Comparison of ENCODE assay signal across 8 mouse cellular contexts in genomic region chr13:42301161-42301721, GRCm38 (mm10). TPM values are rescaled to one million over a fixed set of nuclear protein-coding genes. Genes with fewer than 3 reads are reported as not detected.
DNase-seq lines count a peak whose midpoint lies in the region; ATAC-seq and TF ChIP-seq lines count a peak whose summit lies in the region.

Gene Edn1 (plus strand): TSS chr13:42301476.

- peak; percentile 47 for DNase-seq in urinary bladder, postnatal 14 days (ENCODE audit: low spot score)
- no peak for DNase-seq in urinary bladder, postnatal 4 days (ENCODE audit: low spot score in 2 of 2)
- peak; percentile 77 for DNase-seq in intestine, embryonic 14.5 days (ENCODE audit: low spot score)
- DNase-seq in liver, embryonic 11.5 days (ENCODE audit: low spot score), result peak; percentile 59

- WGBS in intestine, embryonic 14.5 days, result under 1% methylated on average over 26 of the region's 26 CpGs
- under 1% methylated on average over 26 of the region's 26 CpGs for WGBS in liver, embryonic 11.5 days
- WGBS in midbrain, embryonic 16.5 days, result under 1% methylated on average over 26 of the region's 26 CpGs

- no peak within 1 kb of the TSS for H3K27ac ChIP-seq in cortical plate, adult 2 months (ENCODE audit: insufficient read depth, low read length)
- no peak within 1 kb of the TSS for H3K27ac ChIP-seq in intestine, embryonic 14.5 days (ENCODE audit: low read depth)
- no peak within 1 kb of the TSS for H3K27ac ChIP-seq in liver, embryonic 11.5 days (ENCODE audit: low read depth, low read length)
- no peak within 1 kb of the TSS for H3K27ac ChIP-seq in midbrain, embryonic 16.5 days (ENCODE audit: low read length)
- no peak within 1 kb of the TSS for H3K27ac ChIP-seq in testis, adult 2 months (ENCODE audit: control insufficient read depth, insufficient read depth, low read depth, low read length)

- H3K9me3 ChIP-seq in intestine, embryonic 14.5 days (ENCODE audit: control insufficient read depth, low read length), result no peaks in the 10 kb centered on the region
- H3K9me3 ChIP-seq in liver, embryonic 11.5 days (ENCODE audit: control insufficient read depth, low read length), result no peaks in the 10 kb centered on the region
- H3K9me3 ChIP-seq in midbrain, embryonic 16.5 days (replicated peaks; ENCODE audit: control insufficient read depth, low read length, poor library complexity, severe bottlenecking), result no peaks in the 10 kb centered on the region

- peaks cover 10% of the 10 kb centered on the region for H3K27me3 ChIP-seq in intestine, embryonic 14.5 days (replicated peaks; ENCODE audit: control insufficient read depth, insufficient read depth, low read length)
- H3K27me3 ChIP-seq in liver, embryonic 11.5 days (replicated peaks; ENCODE audit: control insufficient read depth, insufficient read depth, low read length), result peaks cover 41% of the 10 kb centered on the region
- H3K27me3 ChIP-seq in midbrain, embryonic 16.5 days (ENCODE audit: control insufficient read depth, insufficient read depth, low read depth, low read length), result peaks cover 7% of the 10 kb centered on the region; the same call in 1 of the 2 replicates
- H3K27me3 ChIP-seq in testis, adult 2 months (ENCODE audit: control insufficient read depth, insufficient read depth, low read length), result no peaks in the 10 kb centered on the region; the same call in 1 of the 2 replicates

- H3K36me3 ChIP-seq in intestine, embryonic 14.5 days (ENCODE audit: control insufficient read depth, insufficient read depth, low read length), result no peaks in the 10 kb centered on the region
- H3K36me3 ChIP-seq in liver, embryonic 11.5 days (ENCODE audit: control insufficient read depth, insufficient read depth, low read length), result no peaks in the 10 kb centered on the region
- H3K36me3 ChIP-seq in midbrain, embryonic 16.5 days (ENCODE audit: control insufficient read depth, insufficient read depth, low read length), result no peaks in the 10 kb centered on the region
- no peaks in the 10 kb centered on the region for H3K36me3 ChIP-seq in testis, adult 2 months (ENCODE audit: control insufficient read depth, insufficient read depth, low read length)

- TF ChIP-seq POLR2A in cortical plate, adult 2 months (IDR thresholded peaks at IDR 0.05; ENCODE audit: extremely low read depth, insufficient read depth, low read length), result no peak
- 0 out of 2 replicates have a peak, but pooled peaks have one; percentile 10 for TF ChIP-seq POLR2A in testis, adult 2 months (IDR thresholded peaks at IDR 0.05; ENCODE audit: control insufficient read depth, low read depth, low read length)

- peak within 1 kb of the TSS; percentile 23; the same call in 1 of the 2 replicates for H3K9ac ChIP-seq in intestine, embryonic 14.5 days (ENCODE audit: low read length)
- H3K9ac ChIP-seq in liver, embryonic 11.5 days (ENCODE audit: low read depth, low read length), result no peak within 1 kb of the TSS
- H3K9ac ChIP-seq in midbrain, embryonic 16.5 days (ENCODE audit: low read depth, low read length), result peak within 1 kb of the TSS; percentile 51; the same call in 1 of the 2 replicates

- no peaks in the 10 kb centered on the region for H3K4me1 ChIP-seq in cortical plate, adult 2 months (ENCODE audit: control insufficient read depth, insufficient read depth, low read length)
- peaks cover 5% of the 10 kb centered on the region; the same call in 1 of the 2 replicates for H3K4me1 ChIP-seq in intestine, embryonic 14.5 days (replicated peaks; ENCODE audit: control insufficient read depth, insufficient read depth, low read length)
- no peaks in the 10 kb centered on the region for H3K4me1 ChIP-seq in liver, embryonic 11.5 days (replicated peaks; ENCODE audit: control insufficient read depth, insufficient read depth, low read length)
- peaks cover 15% of the 10 kb centered on the region for H3K4me1 ChIP-seq in midbrain, embryonic 16.5 days (ENCODE audit: control insufficient read depth, insufficient read depth, low read length)
- H3K4me1 ChIP-seq in testis, adult 2 months (ENCODE audit: control insufficient read depth, insufficient read depth, low read length), result no peaks in the 10 kb centered on the region; the same call in 1 of the 2 replicates

- no peak for TF ChIP-seq CTCF in cortical plate, adult 2 months (IDR thresholded peaks at IDR 0.05; ENCODE audit: extremely low read depth, insufficient read depth, low read length)
- TF ChIP-seq CTCF in testis, adult 2 months (IDR thresholded peaks at IDR 0.05; ENCODE audit: control insufficient read depth, insufficient read depth, insufficient replicate concordance, low read depth, low read length), result no peak

- H3K4me3 ChIP-seq in cortical plate, adult 2 months (ENCODE audit: insufficient read depth, low read length), result peak within 1 kb of the TSS; percentile 43
- H3K4me3 ChIP-seq in intestine, embryonic 14.5 days (ENCODE audit: low read depth, low read length), result peak within 1 kb of the TSS; percentile 41
- H3K4me3 ChIP-seq in liver, embryonic 11.5 days (ENCODE audit: low read depth, low read length), result peak within 1 kb of the TSS; percentile 21
- peak within 1 kb of the TSS; percentile 43 for H3K4me3 ChIP-seq in midbrain, embryonic 16.5 days (ENCODE audit: low read depth, low read length)
- peak within 1 kb of the TSS; percentile 1 for H3K4me3 ChIP-seq in testis, adult 2 months (ENCODE audit: control insufficient read depth, low read depth, low read length)

- peak; percentile 89 for ATAC-seq in granulocyte monocyte progenitor cell, adult 5-6 weeks (replicated peaks; ENCODE audit: poor library complexity, severe bottlenecking)
- ATAC-seq in intestine, embryonic 14.5 days (replicated peaks; ENCODE audit: low FRiP score, low TSS enrichment, low read depth), result peak; percentile 70
- ATAC-seq in liver, embryonic 11.5 days (replicated peaks; ENCODE audit: low FRiP score), result peak; percentile 80
- ATAC-seq in midbrain, embryonic 16.5 days, result peak; percentile 62

- peak within 1 kb of the TSS; percentile 77 for H3K4me2 ChIP-seq in intestine, embryonic 14.5 days (ENCODE audit: low read length)
- peak within 1 kb of the TSS; percentile 63 for H3K4me2 ChIP-seq in liver, embryonic 11.5 days
- peak within 1 kb of the TSS; percentile 81 for H3K4me2 ChIP-seq in midbrain, embryonic 16.5 days (ENCODE audit: low read length)

RNA-seq across cellular contexts. Expression of gene Edn1, which starts in this region (rescaled TPM):
- polyA plus RNA-seq in cortical plate, adult 2 months (2012; rRNA removed), result 4.2 and 4.7 TPM in 2 replicates
- not detected in 2 replicates for total RNA-seq in granulocyte monocyte progenitor cell, adult 5-6 weeks (2014; fragmentation: Nextera tagmentation)
- total RNA-seq in granulocyte monocyte progenitor cell, adult 5-6 weeks (2017), result not detected in 2 replicates
- 5.1 and 6.0 TPM in 2 replicates for polyA plus RNA-seq in intestine, embryonic 14.5 days (2014; fragmentation: Nextera tagmentation; extraction: Ambion mirVana)
- 0.62 and 1.2 TPM in 2 replicates for polyA plus RNA-seq in liver, embryonic 11.5 days (2014; fragmentation: Nextera tagmentation; extraction: Ambion mirVana)
- 1.9 and 2.9 TPM in 2 replicates for polyA plus RNA-seq in midbrain, embryonic 16.5 days (2015; fragmentation: Nextera tagmentation; extraction: Ambion mirVana)
- polyA plus RNA-seq in testis, adult 2 months (2012; rRNA removed), result 0.64 and 0.66 TPM in 2 replicates

Comparison
In these comparisons a context has a peak if more than half of its experiments do, and no peak if none do; other contexts are left out.
1. DNase-seq: peak in urinary bladder, postnatal 14 days (single experiment), intestine, embryonic 14.5 days (single experiment) and liver, embryonic 11.5 days (single experiment); none in urinary bladder, postnatal 4 days (0 of 2).
2. Peak in ATAC-seq in granulocyte monocyte progenitor cell, adult 5-6 weeks; RNA of the gene not detected or under 1 TPM.
3. Peak in every context shown above with its lines, with median percentiles within 50 percentile points of each other: H3K4me3 ChIP-seq, ATAC-seq and H3K4me2 ChIP-seq.